Mouse (Mus musculus): ENCODE measurements around the gene Elk3.
A peak's percentile ranks its signal among the peaks of the same experiment; 100 is the strongest.

Elk3 gene

GRCm38 (mm10) chr10:93293621-93294020 is 17.3 kb downstream of the Elk3 start:
- ATAC-seq (ENCODE audit: low TSS enrichment), result no peak

GRCm38 (mm10) chr10:93291843-93292242 is 19.1 kb downstream of the Elk3 start:
- ATAC-seq (ENCODE audit: low TSS enrichment), result peak; percentile 86

- peak; percentile 54 for ATAC-seq (ENCODE audit: low TSS enrichment)
These were observed 19.6 kb downstream of the Elk3 start for GRCm38 (mm10) chr10:93291352-93291751.

- ATAC-seq (ENCODE audit: low TSS enrichment), result no peak
These were observed 21.5 kb downstream of the Elk3 start for GRCm38 (mm10) chr10:93289404-93289803.

GRCm38 (mm10) chr10:93288336-93288735 is 22.6 kb downstream of the Elk3 start:
- peak; percentile 52 for ATAC-seq (ENCODE audit: low TSS enrichment)

- no peak for ATAC-seq (ENCODE audit: low TSS enrichment)
These were observed 23.3 kb downstream of the Elk3 start for GRCm38 (mm10) chr10:93287551-93288145.

GRCm38 (mm10) chr10:93285489-93285888 is 25.4 kb downstream of the Elk3 start:
- no peak for ATAC-seq (ENCODE audit: low TSS enrichment)

- no peak for ATAC-seq (ENCODE audit: low TSS enrichment)
These were observed 27.7 kb downstream of the Elk3 start for GRCm38 (mm10) chr10:93283258-93283657.

- no peak for ATAC-seq (ENCODE audit: low TSS enrichment)
These were observed 28.4 kb downstream of the Elk3 start for GRCm38 (mm10) chr10:93282526-93282964.

GRCm38 (mm10) chr10:93281092-93281491 is 29.8 kb downstream of the Elk3 start:
- ATAC-seq (ENCODE audit: low TSS enrichment), result peak; percentile 56

GRCm38 (mm10) chr10:93280586-93280985 is 30.3 kb downstream of the Elk3 start:
- ATAC-seq (ENCODE audit: low TSS enrichment), result peak; percentile 60

GRCm38 (mm10) chr10:93279062-93279461 is 31.9 kb downstream of the Elk3 start:
- ATAC-seq (ENCODE audit: low TSS enrichment), result no peak

- no peak for ATAC-seq (ENCODE audit: low TSS enrichment)
These were observed 32.6 kb downstream of the Elk3 start for GRCm38 (mm10) chr10:93278361-93278760.

GRCm38 (mm10) chr10:93276857-93277256 is 34.1 kb downstream of the Elk3 start:
- ATAC-seq (ENCODE audit: low TSS enrichment), result no peak

GRCm38 (mm10) chr10:93276349-93276763 is 34.6 kb downstream of the Elk3 start:
- peak; percentile 14; the same call in 1 of the 2 replicates for ATAC-seq (ENCODE audit: low TSS enrichment)

- peak; percentile 52 for ATAC-seq (ENCODE audit: low TSS enrichment)
These were observed 35.5 kb downstream of the Elk3 start for GRCm38 (mm10) chr10:93275212-93276136.

GRCm38 (mm10) chr10:93274277-93274696 is 36.6 kb downstream of the Elk3 start:
- ATAC-seq (ENCODE audit: low TSS enrichment), result peak; percentile 25

- ATAC-seq (ENCODE audit: low TSS enrichment), result no peak
These were observed 37.7 kb downstream of the Elk3 start for GRCm38 (mm10) chr10:93272986-93273982.

- no peak for ATAC-seq (ENCODE audit: low TSS enrichment)
These were observed 39.1 kb downstream of the Elk3 start for GRCm38 (mm10) chr10:93271831-93272230.

GRCm38 (mm10) chr10:93270889-93271460 is 40.0 kb downstream of the Elk3 start:
- no peak for ATAC-seq (ENCODE audit: low TSS enrichment)

- ATAC-seq (ENCODE audit: low TSS enrichment), result no peak
These were observed 41.2 kb downstream of the Elk3 start for GRCm38 (mm10) chr10:93269744-93270143.

Measured in frontal cortex, adult (tissue).